Mouse (Mus musculus): ENCODE data around the gene Cdk16. TPM values are rescaled to one million over a fixed set of nuclear protein-coding genes. Genes with fewer than 3 reads are reported as not detected.

Gene Cdk16
- polyA plus RNA-seq, 1 experiment, result 188 TPM

Other genes with a start within 250 kb of the Cdk16 start
- gene Rgn, start 138.2 kb upstream of the Cdk16 start, polyA plus RNA-seq (2012; rRNA removed), result 0.58 and 0.84 TPM in 2 replicates
- 32.9 and 33.3 TPM in 2 replicates for gene Rbm10, start 70.5 kb upstream of the Cdk16 start, polyA plus RNA-seq (2012; rRNA removed)
- 206 and 219 TPM in 2 replicates for gene Ndufb11, start 70.3 kb upstream of the Cdk16 start, polyA plus RNA-seq (2012; rRNA removed)
- gene Uba1, start 29.6 kb upstream of the Cdk16 start, polyA plus RNA-seq (2012; rRNA removed), result 153 and 168 TPM in 2 replicates
- 12.6 and 13.4 TPM in 2 replicates for gene Usp11, start 16.0 kb downstream of the Cdk16 start, polyA plus RNA-seq (2012; rRNA removed)
- gene Araf, start 109.9 kb downstream of the Cdk16 start, polyA plus RNA-seq (2012; rRNA removed), result 132 and 153 TPM in 2 replicates
- 18.2 and 21.5 TPM in 2 replicates for gene Timp1, start 182.2 kb downstream of the Cdk16 start, polyA plus RNA-seq (2012; rRNA removed)
- 0.23 and 0.34 TPM in 2 replicates for gene Syn1, start 233.1 kb downstream of the Cdk16 start, polyA plus RNA-seq (2012; rRNA removed)
- 33.2 and 35.2 TPM in 2 replicates for gene Cfp, start 243.6 kb downstream of the Cdk16 start, polyA plus RNA-seq (2012; rRNA removed)

Data from urinary bladder, adult 2 months (tissue).